Mouse (Mus musculus) liver, adult 2 months (tissue): Measurements from ENCODE around the gene Olfr1424. TPM values are rescaled to one million over a fixed set of nuclear protein-coding genes. Genes with fewer than 3 reads are reported as not detected.
A peak's percentile ranks its signal among the peaks of the same experiment; 100 is the strongest.

Experiments
- DNase-seq: peaks from one replicate; pipeline ENCODE4 v3.0.0-alpha.2; 2011; ENCODE audit warnings: low read depth, low spot score; ENCODE audit errors: extremely low read depth
- H3K27ac ChIP-seq: fragments of 200-500 bp; replicated peaks from 2 replicates; pipeline ENCODE4 v1.5.1; 2012; ENCODE audit warnings: low read depth, mild to moderate bottlenecking, control low read depth, inconsistent platforms, low read length; ENCODE audit not compliant: insufficient read depth
- H3K27me3 ChIP-seq: fragments of 200-500 bp; 2 replicates; pipeline ENCODE4 v1.6.1; 2012; ENCODE audit warnings: mild to moderate bottlenecking, moderate library complexity, low read length, inconsistent platforms; ENCODE audit not compliant: control insufficient read depth, insufficient read depth
- H3K36me3 ChIP-seq: fragments of 200-500 bp; 2 replicates; pipeline ENCODE4 v1.6.1; 2012; ENCODE audit warnings: low read length, inconsistent platforms; ENCODE audit not compliant: control insufficient read depth, insufficient read depth
- H3K4me1 ChIP-seq: fragments of 200-500 bp; 2 replicates; pipeline ENCODE4 v1.6.1; 2011; ENCODE audit warnings: low read length; ENCODE audit not compliant: control insufficient read depth, insufficient read depth
- H3K4me3 ChIP-seq: fragments of 200-500 bp; 2 replicates; pipeline ENCODE4 v1.5.1; 2011; ENCODE audit warnings: low read depth, mild to moderate bottlenecking, control low read depth, low read length, moderate library complexity; ENCODE audit not compliant: insufficient read depth
- H3K79me2 ChIP-seq: fragments of 200-500 bp; 2 replicates; pipeline ENCODE4 v1.6.1; 2012; ENCODE audit warnings: inconsistent platforms, mild to moderate bottlenecking, low read length, moderate library complexity; ENCODE audit not compliant: control insufficient read depth, insufficient read depth
- H3K9ac ChIP-seq: fragments of 200-500 bp; 2 replicates; pipeline ENCODE4 v1.6.1; 2012; ENCODE audit warnings: low read depth, mild to moderate bottlenecking, control low read depth, inconsistent platforms, low read length
- CTCF ChIP-seq: fragments of 200-500 bp; IDR thresholded peaks from 2 replicates; pipeline ENCODE4 v1.5.1; 2011; ENCODE audit warnings: low read depth, low read length, control low read depth
- POLR2A ChIP-seq: fragments of 200-500 bp; IDR thresholded peaks from 2 replicates; pipeline ENCODE4 v1.6.1; 2011; ENCODE audit warnings: low read length, control low read depth; ENCODE audit not compliant: insufficient read depth; ENCODE audit errors: extremely low read depth
- WGBS: fragments of 180-500 bp; shearing (Covaris S2); methylation state at CpG from one replicate; pipeline ENCODE4 v1.1.7; 2018; 5-methylcytosine and 5-hydroxymethylcytosine counted together
- polyA plus RNA-seq: library from polyadenylated mRNA; depleted of rRNA; stranded (reverse); fragments of >200 nt; gene quantifications from 2 replicates; pipeline ENCODE4 v1.2.3, GENCODE M21; 2012
- total RNA-seq: library from RNA; depleted of rRNA; stranded (reverse); fragments of >200 nt; gene quantifications from 2 replicates; pipeline ENCODE4 v1.2.3, GENCODE M21; 2014

The Olfr1424 gene
- total and polyA plus RNA-seq, 2 experiments = not detected

GRCm38 (mm10) chr19:12043163-12043562, 19.3 kb downstream of the Olfr1424 start:
- no peaks in the 10 kb centered on the region for H3K4me1 ChIP-seq
- no peak overlapping the region for H3K4me3 ChIP-seq
- H3K27me3 ChIP-seq = no peaks in the 10 kb centered on the region
- WGBS = 86% methylated on average over 5 of the region's 5 CpGs
- DNase-seq = no peak
- H3K9ac ChIP-seq = no peak overlapping the region
- H3K79me2 ChIP-seq = no peaks in the 10 kb centered on the region
- TF ChIP-seq POLR2A (no peak), CTCF (no peak)
- no peaks in the 10 kb centered on the region for H3K36me3 ChIP-seq
- H3K27ac ChIP-seq = no peak overlapping the region

DNA sequence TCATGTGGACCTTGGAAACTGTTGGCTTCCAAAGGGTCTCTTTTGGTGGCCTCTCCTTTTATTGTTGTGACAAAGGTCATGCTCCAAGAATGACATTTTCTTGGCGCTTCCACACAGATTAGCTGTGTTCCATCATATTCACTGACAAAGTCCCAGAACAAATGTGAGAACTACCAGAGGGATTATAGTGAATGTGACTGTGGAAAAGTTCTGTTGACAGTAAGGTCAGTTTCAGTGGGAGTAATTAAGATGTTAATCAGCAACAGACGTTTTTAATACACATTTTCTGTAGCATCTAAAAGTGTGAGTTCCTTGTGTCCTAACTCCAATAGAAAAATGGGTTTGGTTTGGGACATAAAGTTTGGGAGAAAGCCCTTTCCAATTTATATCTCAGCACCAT, 21.3 kb downstream of the Olfr1424 start, which contains the start of gene Olfr1423:
TSS of gene Olfr1423 (minus strand) at position 101 of the 400 bp plus-strand sequence.
- H3K4me3 ChIP-seq = no peak within 1 kb of the TSS
- WGBS = 66% methylated on average over 2 of the region's 2 CpGs
- TF ChIP-seq POLR2A (no peak), CTCF (no peak)

DNA sequence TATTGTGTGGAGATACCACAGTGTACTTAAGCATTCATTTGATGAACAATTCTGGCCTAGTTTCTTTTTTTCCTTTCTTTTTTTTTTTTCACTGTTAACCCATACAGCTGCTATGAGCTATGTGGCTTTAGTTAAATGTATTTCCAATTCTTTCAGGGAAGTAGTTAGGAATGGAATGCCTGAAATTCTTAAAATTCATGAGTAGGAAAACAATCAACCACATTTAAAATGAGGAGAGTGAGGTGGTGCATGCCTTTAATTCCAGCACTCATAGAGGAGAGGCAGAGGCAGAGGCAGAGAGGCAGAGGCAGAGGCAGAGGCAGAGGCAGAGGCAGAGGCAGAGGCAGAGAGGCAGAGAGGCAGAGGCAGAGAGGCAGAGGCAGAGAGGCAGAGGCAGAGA, 24.8 kb downstream of the Olfr1424 start:
- Histone ChIP-seq H3K27me3 (no peaks in the 10 kb centered on the region), H3K9ac (no peak overlapping the region), H3K4me1 (no peaks in the 10 kb centered on the region), H3K36me3 (no peaks in the 10 kb centered on the region), H3K79me2 (no peaks in the 10 kb centered on the region), H3K4me3 (no peak overlapping the region), H3K27ac (no peak overlapping the region)
- TF ChIP-seq POLR2A (no peak), CTCF (no peak)
- no peak for DNase-seq

More for the DNA sequence above, 21.3 kb downstream of the Olfr1424 start, which contains the start of gene Olfr1423:
- H3K4me1 ChIP-seq = no peaks in the 10 kb centered on the region
- no peak within 1 kb of the TSS for H3K9ac ChIP-seq
- H3K36me3 ChIP-seq = no peaks in the 10 kb centered on the region
- no peak within 1 kb of the TSS for H3K27ac ChIP-seq
- no peaks in the 10 kb centered on the region for H3K27me3 ChIP-seq
- H3K79me2 ChIP-seq = no peaks in the 10 kb centered on the region
- no peak for DNase-seq

DNA sequence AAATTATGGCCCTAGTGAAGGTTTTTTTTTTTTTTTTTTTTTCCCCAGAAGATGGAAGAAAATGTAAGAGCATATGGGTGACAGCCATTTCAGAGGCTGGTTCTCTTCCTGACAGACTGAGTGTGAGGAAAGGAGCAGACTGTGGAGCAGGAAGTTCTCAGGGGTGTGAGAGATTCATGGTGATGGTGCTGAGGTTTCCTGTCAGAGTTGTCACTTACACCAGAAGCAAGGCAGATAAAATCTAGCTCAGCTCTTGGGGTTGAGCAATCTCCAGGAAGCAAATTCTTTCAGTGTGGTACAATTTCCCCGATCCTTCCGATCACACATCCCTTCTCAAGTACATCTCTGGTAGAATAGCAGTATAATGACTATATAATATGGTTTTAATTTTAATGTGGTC, 35.9 kb downstream of the Olfr1424 start:
- Histone ChIP-seq H3K27me3 (no peaks in the 10 kb centered on the region), H3K27ac (no peak overlapping the region), H3K36me3 (no peaks in the 10 kb centered on the region), H3K9ac (no peak overlapping the region), H3K4me3 (no peak overlapping the region), H3K79me2 (no peaks in the 10 kb centered on the region), H3K4me1 (no peaks in the 10 kb centered on the region)
- DNase-seq = peak; percentile 15
- WGBS = 80% methylated on average over 2 of the region's 2 CpGs
- TF ChIP-seq POLR2A (no peak), CTCF (no peak)

GRCm38 (mm10) chr19:12025333-12025732, 37.1 kb downstream of the Olfr1424 start:
- no peak for DNase-seq
- no peak overlapping the region for H3K9ac ChIP-seq
- H3K36me3 ChIP-seq = no peaks in the 10 kb centered on the region
- no peaks in the 10 kb centered on the region for H3K4me1 ChIP-seq
- H3K27me3 ChIP-seq = no peaks in the 10 kb centered on the region
- WGBS = 86% methylated on average over 3 of the region's 3 CpGs
- no peak overlapping the region for H3K27ac ChIP-seq
- no peak for TF ChIP-seq POLR2A
- no peak for TF ChIP-seq CTCF
- H3K4me3 ChIP-seq = no peak overlapping the region
- H3K79me2 ChIP-seq = no peaks in the 10 kb centered on the region

DNA sequence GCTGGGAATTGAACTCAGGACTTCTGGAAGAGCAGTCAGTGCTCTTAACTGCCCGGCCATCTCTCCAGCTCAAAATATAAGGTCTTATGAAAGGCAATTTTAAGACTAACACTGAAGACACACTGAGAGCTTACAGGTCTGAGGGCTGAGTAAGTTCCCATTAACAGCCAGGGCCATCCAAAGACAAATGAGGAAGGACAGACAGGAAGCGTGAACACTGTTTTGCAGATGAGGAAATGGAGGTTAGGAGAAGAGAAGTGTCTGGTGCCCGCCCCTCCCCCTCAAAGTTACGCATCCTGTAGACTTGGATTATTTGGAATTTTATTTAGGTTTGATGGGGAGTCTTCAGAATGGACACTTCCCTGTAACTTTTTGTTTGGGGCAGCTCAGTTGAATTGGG, 38.3 kb downstream of the Olfr1424 start:
- Histone ChIP-seq H3K36me3 (no peaks in the 10 kb centered on the region), H3K4me1 (no peaks in the 10 kb centered on the region), H3K9ac (no peak overlapping the region), H3K27me3 (no peaks in the 10 kb centered on the region), H3K4me3 (no peak overlapping the region), H3K79me2 (no peaks in the 10 kb centered on the region), H3K27ac (no peak overlapping the region)
- 82% methylated on average over 4 of the region's 4 CpGs for WGBS
- TF ChIP-seq CTCF (no peak), POLR2A (no peak)
- peak; percentile 23 for DNase-seq
